Mouse (Mus musculus) Patski (cell line): ENCODE data around the gene A430078G23Rik. TPM values are rescaled to one million over a fixed set of nuclear protein-coding genes. Genes with fewer than 3 reads are reported as not detected.
"Not testable (repeated sequence)": the region's sequence is repeated elsewhere in the genome, so short reads cannot be mapped to it uniquely, and the experiment has no call there.

Experiments used
- ATAC-seq: fragments of 100-300 bp; one replicate; pipeline ENCODE4 v1.8.0; 2021
- CTCF ChIA-PET: fragments of 350-600 bp; sonication (Branson Sonifier 250); formaldehyde crosslinking; loops from one replicate; lab custom pipeline; 2022; ENCODE audit warnings: inconsistent platforms; lab: Charles Lee
- POLR2A ChIA-PET: fragments of 350-600 bp; sonication (Branson Sonifier 250); formaldehyde crosslinking; loops from one replicate; lab custom pipeline; 2022; ENCODE audit warnings: antibody characterized with exemption, inconsistent platforms; lab: Charles Lee
- DNase-seq: peaks from one replicate; pipeline ENCODE4 v3.0.0-alpha.2; 2011; ENCODE audit warnings: low read depth, low spot score
- H3K27me3 ChIP-seq: fragments of 371-371 bp; one replicate; pipeline ENCODE4 v1.5.1; 2021
- CTCF ChIP-seq: fragments of 100-300 bp; IDR thresholded peaks from one replicate; pipeline ENCODE4 v1.5.1; 2021
- in situ Hi-C: fragments of 300-500 bp; cut with MboI; formaldehyde crosslinking; loops from 3 replicates; pipeline ENCODE4 v1.11.1; 2018; ENCODE audit warnings: low pct_unique_long_range_greater_than_20kb, mixed read lengths
- polyA plus RNA-seq: library from polyadenylated mRNA; unstranded; gene quantifications from one replicate; pipeline ENCODE4 v1.2.3, GENCODE M21; 2021

The A430078G23Rik gene
- polyA plus RNA-seq, result not detected

GRCm38 (mm10) chr8:3353189-3353810, at the start of gene A430078G23Rik:
Gene A430078G23Rik, plus strand, starts transcription at chr8:3353415.
- TF ChIP-seq CTCF, result no peak
- in situ Hi-C loops, result loop anchor here (10.0 kb wide), 1 partner anchor 322 kb away; the partner anchor contains the start of genes Fcor and Trappc5
- ATAC-seq, result no peak
- ChIA-PET POLR2A (no interaction called here), CTCF (no interaction called here)
- no peak for DNase-seq
- no peaks in the 10 kb centered on the region for H3K27me3 ChIP-seq

- DNase-seq, in situ Hi-C loops, POLR2A ChIA-PET: not testable (repeated sequence)
These were observed 44.9 kb upstream of the A430078G23Rik start for GRCm38 (mm10) chr8:3308205-3308800.

GRCm38 (mm10) chr8:3309636-3310035, 43.6 kb upstream of the A430078G23Rik start:
- TF ChIP-seq CTCF, result no peak
- POLR2A ChIA-PET, result no interaction called here
- ATAC-seq (no peak), DNase-seq (no peak)
- in situ Hi-C loops, result no loop called here
- CTCF ChIA-PET, result no interaction called here
- peaks cover 4% of the 10 kb centered on the region for H3K27me3 ChIP-seq

More at GRCm38 (mm10) chr8:3308205-3308800, 44.9 kb upstream of the A430078G23Rik start:
- CTCF ChIA-PET, ATAC-seq, H3K27me3 ChIP-seq: not testable (repeated sequence)

- in situ Hi-C loops, result no loop called here
These were observed 41.7 kb upstream of the A430078G23Rik start for GRCm38 (mm10) chr8:3311482-3311881.

GRCm38 (mm10) chr8:3313417-3313816, 39.8 kb upstream of the A430078G23Rik start:
- in situ Hi-C loops, H3K27me3 ChIP-seq, DNase-seq, CTCF ChIA-PET, ATAC-seq, POLR2A ChIA-PET: not testable (repeated sequence)

More at GRCm38 (mm10) chr8:3311482-3311881, 41.7 kb upstream of the A430078G23Rik start:
- no peak for ATAC-seq
- POLR2A ChIA-PET, result no interaction called here
- CTCF ChIA-PET, result no interaction called here
- no peak for DNase-seq
- H3K27me3 ChIP-seq, result no peaks in the 10 kb centered on the region
- no peak for TF ChIP-seq CTCF

GRCm38 (mm10) chr8:3313843-3314242, 39.4 kb upstream of the A430078G23Rik start:
- no peak for ATAC-seq
- POLR2A ChIA-PET, result no interaction called here
- no peak for DNase-seq
- CTCF ChIA-PET, result no interaction called here
- in situ Hi-C loops, result no loop called here
- no peak for TF ChIP-seq CTCF
- no peaks in the 10 kb centered on the region for H3K27me3 ChIP-seq

GRCm38 (mm10) chr8:3314345-3314744, 38.9 kb upstream of the A430078G23Rik start:
- ChIA-PET POLR2A (interaction anchor here (0.6 kb wide), 3 partner anchors 10 to 60 kb away, joined by 3 read pairs; no protein-coding TSS in a partner anchor), CTCF (no interaction called here)
- no peak for ATAC-seq
- no peaks in the 10 kb centered on the region for H3K27me3 ChIP-seq
- no peak for TF ChIP-seq CTCF
- DNase-seq, result no peak
- in situ Hi-C loops, result no loop called here

- ChIA-PET CTCF (no interaction called here), POLR2A (no interaction called here)
- H3K27me3 ChIP-seq, result no peaks in the 10 kb centered on the region
- TF ChIP-seq CTCF, result no peak
- ATAC-seq (no peak), DNase-seq (no peak)
- in situ Hi-C loops, result no loop called here
These were observed 36.6 kb upstream of the A430078G23Rik start for GRCm38 (mm10) chr8:3316585-3316984.

GRCm38 (mm10) chr8:3319267-3319666, 33.9 kb upstream of the A430078G23Rik start:
- in situ Hi-C loops, H3K27me3 ChIP-seq, DNase-seq, CTCF ChIA-PET, ATAC-seq: not testable (repeated sequence)
- POLR2A ChIA-PET, result interaction anchor here (0.5 kb wide), 1 partner anchor 133 kb away, joined by 3 read pairs; no protein-coding TSS in a partner anchor

- POLR2A ChIA-PET, result interaction anchor here (0.5 kb wide), 1 partner anchor 10 kb away, joined by 3 read pairs; no protein-coding TSS in a partner anchor
These were observed 29.0 kb upstream of the A430078G23Rik start for GRCm38 (mm10) chr8:3324253-3324652.

GRCm38 (mm10) chr8:3327056-3327455, 26.2 kb upstream of the A430078G23Rik start:
- no peak for DNase-seq
- ATAC-seq, result no peak
- POLR2A ChIA-PET, result no interaction called here
- in situ Hi-C loops, result no loop called here
- no peak for TF ChIP-seq CTCF
- CTCF ChIA-PET, result interaction anchor here (1.0 to 2.1 kb wide), 2 partner anchors 10 kb away, joined by 3 to 5 read pairs; no protein-coding TSS in a partner anchor
- H3K27me3 ChIP-seq, result peaks cover 4% of the 10 kb centered on the region

More at GRCm38 (mm10) chr8:3324253-3324652, 29.0 kb upstream of the A430078G23Rik start:
- no peak for DNase-seq
- H3K27me3 ChIP-seq, result peaks cover 4% of the 10 kb centered on the region
- CTCF ChIA-PET, result interaction anchor here (1.1 to 1.2 kb wide), 2 partner anchors 12 to 138 kb away, joined by 3 read pairs; no protein-coding TSS in a partner anchor
- ATAC-seq, result no peak
- in situ Hi-C loops, result no loop called here
- no peak for TF ChIP-seq CTCF
